Mouse (Mus musculus) NIH3T3 (cell line): ENCODE data around the gene Cfap52.

Experiments
- DNase-seq: peaks from one replicate; pipeline ENCODE4 v3.0.0-alpha.2; 2012; ENCODE audit warnings: low read depth

Cfap52 gene

DNA sequence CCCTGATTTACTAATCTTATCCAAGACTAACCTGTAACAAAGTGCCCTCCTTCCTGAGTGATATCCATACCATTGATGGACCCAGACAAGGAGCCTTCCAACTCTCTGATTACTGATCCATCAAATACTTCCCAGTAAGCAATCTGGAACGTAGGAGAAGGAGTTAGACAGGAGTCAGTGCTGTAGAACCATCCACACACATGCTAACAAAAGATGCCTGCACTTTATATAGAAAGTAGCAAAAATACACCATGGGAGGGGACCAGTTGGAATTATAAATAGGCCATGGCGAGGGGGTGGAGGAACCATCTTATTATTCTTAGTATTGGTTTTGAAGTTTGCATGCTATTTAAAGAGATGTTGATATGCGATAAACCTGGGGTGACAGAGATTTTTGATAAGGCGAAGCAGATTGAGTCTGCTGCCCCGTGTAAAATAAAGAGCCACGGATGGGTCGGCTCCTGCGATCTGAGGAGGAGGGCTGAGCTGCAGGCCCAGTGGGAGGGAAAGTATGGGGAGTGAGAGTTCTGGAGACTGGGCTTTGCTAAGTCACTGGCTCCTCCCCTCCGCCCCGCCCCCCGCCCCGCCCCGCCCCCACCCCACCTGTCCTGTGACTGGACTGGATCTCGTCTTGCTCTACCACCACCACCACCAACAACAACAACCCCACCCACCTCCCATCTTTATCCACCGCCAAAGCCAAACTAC is 38.9 kb downstream of the Cfap52 start:
- no peak for DNase-seq

DNA sequence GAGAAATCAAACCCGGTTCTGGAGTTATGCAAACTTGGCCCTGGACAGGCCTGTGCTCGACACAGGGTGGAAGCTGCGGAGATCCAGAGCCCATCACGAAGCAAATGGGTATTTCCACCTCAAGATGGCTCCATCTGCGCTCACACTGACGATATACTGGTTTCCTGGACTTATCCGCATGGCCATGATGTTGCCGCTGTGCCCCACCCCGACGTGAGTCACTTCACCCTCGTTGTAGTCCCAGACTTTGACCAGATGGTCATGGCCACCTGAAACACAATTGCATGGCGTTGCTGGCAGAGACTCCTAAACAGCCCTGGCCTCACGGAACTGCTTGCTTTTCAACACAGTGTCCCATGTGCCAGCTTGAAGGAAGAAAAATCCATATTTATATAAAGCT is 40.5 kb downstream of the Cfap52 start:
- no peak for DNase-seq

DNA sequence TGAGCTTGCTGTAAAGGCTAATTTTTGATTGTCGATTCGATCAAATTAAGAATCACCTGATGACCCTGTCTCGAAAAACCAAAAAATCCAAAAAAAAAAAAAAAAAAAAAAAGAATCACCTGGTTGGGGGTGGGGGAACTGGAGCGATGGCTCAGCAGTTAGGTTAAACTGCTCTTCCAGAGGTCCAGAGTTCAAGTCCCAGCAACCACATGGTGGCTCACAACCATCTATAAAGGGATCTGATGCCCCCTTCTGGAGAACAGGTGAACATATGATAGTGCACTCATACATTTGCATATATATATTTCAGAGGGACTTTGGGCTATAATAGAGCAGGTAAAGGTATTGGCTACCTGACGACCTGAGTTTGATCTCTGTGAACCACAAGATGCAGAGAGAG is 41.7 kb downstream of the Cfap52 start:
- DNase-seq: no peak

DNA sequence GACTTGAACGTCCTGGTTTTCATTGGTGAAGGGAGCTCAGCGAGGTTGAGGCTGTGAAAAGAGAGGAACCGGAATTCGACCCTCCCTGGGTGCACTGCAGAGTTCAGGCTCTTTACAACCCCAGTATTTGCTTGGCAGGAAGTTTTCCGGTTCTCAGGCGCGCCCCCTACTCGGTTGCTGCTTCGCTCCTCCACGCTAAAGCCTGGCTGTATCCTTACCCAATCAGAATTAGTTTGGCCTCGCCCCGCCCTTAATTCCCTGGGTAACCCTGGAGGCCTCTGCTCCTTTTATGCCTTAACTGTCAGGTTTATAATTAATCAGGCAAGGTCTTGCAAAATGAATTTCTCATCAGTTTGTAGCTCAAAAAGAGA is 42.7 kb downstream of the Cfap52 start:
- DNase-seq: no peak

DNA sequence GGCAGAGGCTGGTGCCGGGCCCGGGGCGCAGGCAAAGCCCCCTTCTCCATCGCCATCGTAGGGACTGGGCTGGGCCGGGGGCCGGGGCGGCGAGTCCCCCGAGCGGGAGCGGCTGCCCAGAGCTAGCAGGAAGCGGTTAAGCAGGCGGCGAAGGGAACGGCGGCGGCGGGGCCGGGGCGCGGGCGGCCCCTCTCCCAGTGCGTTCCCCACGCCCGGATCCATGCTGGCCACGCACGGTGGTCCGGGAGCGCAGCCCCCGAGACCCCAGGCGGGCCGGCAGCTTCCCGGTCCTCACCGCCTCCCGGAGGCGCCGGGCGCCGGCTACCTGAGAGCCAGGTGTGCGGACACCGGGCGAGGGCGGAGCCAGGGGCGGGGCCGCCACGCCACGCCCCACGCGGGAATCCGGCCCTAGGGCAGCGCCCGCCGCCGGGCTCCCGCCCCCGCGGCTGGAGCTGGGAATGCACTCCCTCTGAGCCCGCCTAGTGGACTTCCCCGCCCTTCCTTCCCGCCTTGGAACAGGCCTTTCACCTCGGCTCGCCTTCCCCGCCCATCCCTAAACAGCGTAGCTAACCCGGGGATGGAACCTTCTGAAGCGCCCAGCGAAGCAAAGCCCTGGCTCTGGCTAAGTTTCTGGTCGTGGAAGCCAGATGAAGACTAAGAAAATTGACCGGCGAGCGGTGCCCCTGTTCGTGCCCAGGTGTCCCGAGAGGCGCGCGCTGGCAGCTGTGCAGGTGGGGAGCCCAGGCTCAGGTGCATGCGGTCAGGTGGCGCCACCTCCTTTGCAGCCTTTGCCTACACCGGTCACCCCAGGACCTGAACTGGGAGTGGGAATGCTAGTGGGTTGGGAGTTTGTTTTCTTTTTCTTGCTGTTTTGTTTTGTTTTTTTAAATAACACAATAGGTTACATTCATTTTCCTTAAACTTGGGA is 43.4 kb downstream of the Cfap52 start, which contains the start of gene Usp43:
Gene Usp43 (minus strand): TSS at position 327 of the 928 bp plus-strand sequence.
- DNase-seq: no peak

DNA sequence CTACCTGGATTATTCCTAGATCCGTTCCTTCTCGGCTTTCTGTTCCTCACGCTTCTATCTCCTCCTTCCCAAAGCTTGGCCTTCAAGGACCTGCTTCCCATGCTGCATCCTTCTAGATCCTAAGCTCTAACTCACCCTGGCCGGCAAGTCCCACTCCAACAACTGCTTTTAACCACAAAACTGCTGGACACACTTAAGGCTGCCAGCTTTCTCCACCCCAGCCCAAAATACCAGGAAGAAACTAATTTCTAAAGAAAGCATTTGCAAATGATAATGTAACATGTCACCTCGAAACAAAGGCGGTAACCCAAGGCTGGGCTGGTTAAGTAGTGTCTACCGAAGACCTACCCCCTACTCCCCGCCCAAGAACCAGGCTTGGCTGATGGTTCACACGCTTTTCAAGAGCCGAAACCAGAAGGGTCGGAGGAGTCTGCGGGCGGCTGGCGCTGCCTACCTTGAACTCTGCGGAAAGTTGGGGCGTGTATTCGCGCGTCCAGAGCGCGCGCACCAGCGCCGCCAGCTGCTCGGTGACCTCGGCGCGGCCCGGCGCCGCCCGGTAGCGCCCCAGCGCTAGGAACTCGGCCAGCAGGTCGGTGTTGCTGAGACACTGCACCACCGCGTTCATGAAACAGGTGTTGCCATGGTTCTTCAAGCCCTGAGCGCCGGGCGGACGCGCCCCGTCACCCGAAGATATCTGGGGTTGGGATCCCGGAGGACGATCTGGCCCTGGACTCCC is 44.2 kb downstream of the Cfap52 start:
- DNase-seq: no peak

DNA sequence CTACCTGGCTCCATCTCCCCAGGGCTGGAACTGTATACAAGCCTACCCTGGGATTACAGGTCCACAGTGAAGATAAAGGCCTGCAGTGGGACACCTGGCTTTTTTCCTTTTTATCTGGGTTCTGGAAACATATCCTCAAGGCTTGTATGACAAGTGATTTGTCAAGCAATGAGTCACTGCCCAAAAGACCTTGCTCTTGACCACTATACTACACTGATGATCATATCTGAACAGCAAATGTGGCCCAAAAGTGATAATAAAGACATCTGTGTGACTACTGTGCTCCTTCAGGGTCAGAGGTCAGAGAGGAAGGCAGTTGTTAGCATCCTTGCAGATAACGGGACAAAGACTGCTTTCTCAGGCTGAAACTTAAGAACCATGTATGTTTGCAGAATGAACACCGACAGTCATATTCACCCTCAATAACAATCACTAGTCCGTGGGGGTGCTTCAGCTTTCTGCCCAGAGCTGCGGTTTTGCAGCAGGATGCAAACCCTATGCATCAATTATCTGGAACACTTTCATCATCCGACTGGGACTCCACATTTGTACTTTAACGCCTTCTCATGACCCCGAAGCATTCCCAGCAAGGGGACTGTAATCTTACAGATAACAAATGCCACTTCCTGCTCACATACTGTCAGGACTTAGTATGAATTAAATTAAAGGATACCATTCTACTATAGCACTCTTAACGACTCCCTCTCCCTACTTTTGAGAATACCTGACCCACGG is 45.1 kb downstream of the Cfap52 start:
- no peak for DNase-seq

DNA sequence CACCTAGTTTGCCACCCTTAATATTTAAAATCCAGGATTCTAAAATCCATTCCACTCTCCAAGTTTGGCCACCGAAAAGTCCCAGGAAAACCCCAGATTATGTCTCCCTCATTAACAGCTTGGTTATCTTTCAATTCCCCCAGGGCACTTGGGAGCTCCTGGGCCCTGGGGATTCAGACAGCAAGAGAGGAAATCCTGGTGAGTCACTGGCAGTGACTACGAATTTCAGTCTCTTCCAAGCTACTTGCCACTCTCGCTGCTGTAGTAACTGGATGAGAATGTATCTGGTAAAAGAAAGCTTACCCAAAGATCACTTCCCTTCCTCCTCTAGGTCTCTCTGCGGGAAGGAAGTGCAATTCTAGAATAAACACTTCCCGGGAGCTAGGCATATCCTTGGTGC is 45.9 kb downstream of the Cfap52 start:
- DNase-seq: peak; percentile 19

DNA sequence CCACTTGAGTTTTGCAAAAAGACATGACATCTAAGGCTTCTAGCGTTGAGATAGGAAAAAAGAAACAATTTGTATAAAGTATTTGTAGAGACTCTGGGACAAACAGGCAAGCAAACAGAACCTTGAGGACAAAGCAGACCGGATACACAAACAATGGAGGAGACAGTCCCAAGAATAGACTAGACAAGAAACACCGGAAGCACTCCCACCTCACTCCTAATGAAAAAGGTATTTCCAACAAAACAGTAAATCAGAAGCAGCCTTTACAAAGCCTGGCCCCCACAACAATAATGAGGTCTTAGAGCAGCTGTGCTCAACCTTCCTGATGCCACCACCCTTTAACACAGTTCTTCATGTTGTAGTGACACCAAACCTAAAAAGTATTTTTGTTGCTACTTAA is 48.3 kb downstream of the Cfap52 start:
- DNase-seq: no peak

DNA sequence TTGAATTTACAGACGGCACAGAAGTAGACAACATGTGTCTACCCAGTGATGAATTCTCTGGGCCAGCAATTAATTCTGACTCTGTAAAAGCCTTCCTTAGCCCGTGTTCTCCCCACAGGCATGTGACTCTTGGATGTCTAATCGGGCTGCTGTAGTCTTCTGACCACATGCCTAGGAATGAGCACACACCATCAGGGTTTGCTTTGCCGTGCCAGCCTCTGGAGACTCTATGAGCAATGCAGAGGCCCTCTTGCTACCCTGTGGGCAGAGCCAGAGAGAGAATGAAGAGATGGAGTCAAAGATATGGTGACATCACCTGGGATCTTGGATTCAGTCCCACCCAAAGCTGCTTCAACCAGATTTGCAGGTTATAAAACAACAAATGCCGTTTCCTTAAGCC is 54.4 kb downstream of the Cfap52 start:
- DNase-seq: peak; percentile 54

DNA sequence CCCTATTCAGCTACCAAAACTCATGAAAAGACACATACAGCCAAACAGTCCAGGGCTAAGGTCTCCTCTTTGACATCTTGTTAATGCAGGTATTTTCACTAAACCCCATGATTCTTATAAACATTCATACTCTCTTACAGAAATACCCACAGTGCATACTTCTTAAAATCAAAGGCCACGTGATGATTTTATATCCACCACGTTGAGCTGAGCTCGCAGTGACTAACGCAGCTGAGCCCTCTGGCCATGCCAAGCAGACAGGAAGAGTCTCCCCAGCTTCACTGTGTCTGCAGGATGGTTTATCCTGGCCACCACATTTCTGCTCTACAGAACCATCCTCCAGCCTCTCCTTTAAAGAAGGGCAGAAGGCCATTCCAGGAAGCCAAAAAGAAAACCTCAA is 61.7 kb downstream of the Cfap52 start:
- no peak for DNase-seq

DNA sequence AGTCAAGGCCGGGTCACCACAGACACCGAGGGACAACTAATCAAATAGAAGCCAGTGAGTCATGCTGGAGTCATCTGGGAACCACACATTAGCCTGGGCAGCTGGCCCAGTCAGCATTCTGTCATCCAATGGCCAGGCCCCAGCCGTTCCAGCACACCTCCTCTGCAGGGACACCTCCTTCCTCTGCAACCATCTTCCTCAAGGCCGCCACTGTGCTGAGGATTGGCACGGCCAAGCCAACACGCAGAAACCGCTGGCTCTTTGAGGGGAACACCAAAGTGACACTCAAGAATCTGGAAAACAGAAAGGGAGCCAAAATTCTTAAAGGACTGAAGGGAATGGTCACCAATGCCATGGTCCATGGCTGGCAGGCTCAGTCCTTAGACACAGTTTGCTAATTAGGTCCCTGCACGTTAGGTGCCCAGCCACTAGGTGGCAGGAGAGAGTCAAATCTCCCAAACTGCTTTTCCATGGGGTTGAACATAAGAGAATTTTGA is 68.3 kb downstream of the Cfap52 start:
- DNase-seq: peak; percentile 84

DNA sequence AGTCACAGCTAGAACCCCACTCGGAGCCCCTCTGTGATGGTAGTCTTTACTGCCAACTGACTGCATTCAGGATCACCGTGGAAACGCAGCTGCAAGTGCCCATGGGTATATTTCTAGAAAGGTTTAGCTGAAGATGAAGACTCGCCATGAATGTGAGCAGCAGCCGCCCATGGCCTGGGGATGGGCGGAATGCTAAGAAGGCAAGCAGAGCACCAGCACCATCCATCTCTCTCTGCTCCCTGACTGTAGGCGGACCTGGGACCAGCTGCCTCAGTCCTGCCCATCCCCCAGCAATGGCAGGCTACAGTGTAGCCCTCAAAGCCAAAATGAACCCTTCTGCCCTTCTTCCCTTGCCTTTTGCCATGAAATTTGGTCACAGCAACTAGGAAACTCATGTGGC is 69.8 kb downstream of the Cfap52 start:
- DNase-seq: no peak

DNA sequence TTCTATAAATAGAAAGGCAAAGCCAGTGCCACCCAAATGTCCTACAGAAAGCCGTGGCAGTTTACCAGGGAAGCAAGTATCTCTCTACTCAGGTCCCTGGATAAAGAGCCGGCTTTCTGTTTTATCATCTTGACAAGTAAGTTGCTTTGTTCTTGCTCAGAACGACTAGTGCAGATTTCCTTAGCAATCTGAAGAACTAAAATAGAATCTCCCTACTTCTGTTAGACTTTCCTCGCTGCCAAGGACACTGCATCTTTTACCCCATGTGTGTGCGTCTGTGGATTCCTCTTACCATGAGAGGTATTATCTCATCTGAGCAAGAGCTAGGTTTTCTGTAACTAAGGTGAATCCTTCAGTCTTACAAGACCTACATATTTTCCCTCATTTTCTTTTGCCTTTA is 76.9 kb downstream of the Cfap52 start:
- no peak for DNase-seq

DNA sequence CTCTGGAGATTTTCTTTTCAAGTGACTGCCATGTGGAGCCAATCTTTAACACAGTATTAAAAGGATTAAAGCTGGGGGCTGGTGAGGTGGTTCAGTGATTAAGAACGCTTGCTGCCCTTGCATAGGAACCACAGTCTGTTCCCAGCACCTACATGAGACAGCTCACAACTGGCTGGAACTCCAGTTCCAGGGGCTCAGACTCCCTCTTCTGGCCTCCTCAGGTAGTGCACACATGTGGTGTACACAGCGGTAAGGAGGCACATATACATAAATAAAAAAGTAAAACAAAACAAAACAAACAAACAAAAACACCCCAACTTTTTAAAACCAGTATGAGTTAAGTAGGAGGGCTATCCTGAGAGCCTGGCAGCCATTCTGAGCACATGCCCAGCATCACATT is 79.5 kb downstream of the Cfap52 start:
- DNase-seq: no peak
